Mouse (Mus musculus): ENCODE data around the gene Nsl1. TPM values are rescaled to one million over a fixed set of nuclear protein-coding genes. Genes with fewer than 3 reads are reported as not detected.
"Not testable (repeated sequence)": the region's sequence is repeated elsewhere in the genome, so short reads cannot be mapped to it uniquely, and the experiment has no call there.

Nsl1 gene
- polyA plus RNA-seq, 1 experiment from 2014 or later = 3.6 TPM

GRCm38 (mm10) chr1:191026021-191026713 lies 36.6 kb upstream of the Nsl1 start, which contains the start of gene Flvcr1:
Flvcr1 (minus strand) TSS chr1:191026158.
- ATAC-seq = peak; percentile 99
- Histone ChIP-seq H3K4me1 (ENCODE audit: control insufficient read depth, insufficient read depth, low read depth, low read length) (peaks cover 3% of the 10 kb centered on the region; the same call in 1 of the 2 replicates), H3K27me3 (replicated peaks; ENCODE audit: control insufficient read depth, insufficient read depth, low read length) (no peaks in the 10 kb centered on the region), H3K36me3 (ENCODE audit: control insufficient read depth, insufficient read depth, low read length) (no peaks in the 10 kb centered on the region), H3K4me3 (ENCODE audit: low read length) (peak within 1 kb of the TSS; percentile 61), H3K4me2 (ENCODE audit: low read length) (peak within 1 kb of the TSS; percentile 82), H3K9me3 (ENCODE audit: control insufficient read depth, low read length) (no peaks in the 10 kb centered on the region), H3K27ac (ENCODE audit: low read depth, low read length) (peak within 1 kb of the TSS; percentile 86), H3K9ac (ENCODE audit: low read depth, low read length) (peak within 1 kb of the TSS; percentile 72)
- under 1% methylated on average over 41 of the region's 50 CpGs for WGBS

GRCm38 (mm10) chr1:191030182-191030581 lies 32.6 kb upstream of the Nsl1 start:
- no peaks in the 10 kb centered on the region for H3K36me3 ChIP-seq (ENCODE audit: control insufficient read depth, insufficient read depth, low read length)
- no peak overlapping the region for H3K9ac ChIP-seq (ENCODE audit: low read depth, low read length)
- H3K27ac ChIP-seq (ENCODE audit: low read depth, low read length) = no peak overlapping the region
- H3K4me1 ChIP-seq (ENCODE audit: control insufficient read depth, insufficient read depth, low read depth, low read length) = peaks cover 3% of the 10 kb centered on the region; the same call in 1 of the 2 replicates
- no peaks in the 10 kb centered on the region for H3K9me3 ChIP-seq (ENCODE audit: control insufficient read depth, low read length)
- no peak overlapping the region for H3K4me3 ChIP-seq (ENCODE audit: low read length)
- WGBS = 54% methylated on average over 10 of the region's 10 CpGs
- H3K4me2 ChIP-seq (ENCODE audit: low read length) = no peak overlapping the region
- no peaks in the 10 kb centered on the region for H3K27me3 ChIP-seq (replicated peaks; ENCODE audit: control insufficient read depth, insufficient read depth, low read length)
- ATAC-seq = no peak

- not testable (repeated sequence) for H3K36me3 ChIP-seq (ENCODE audit: control insufficient read depth, insufficient read depth, low read length); H3K4me2 ChIP-seq (ENCODE audit: low read length); H3K27ac ChIP-seq (ENCODE audit: low read depth, low read length); ATAC-seq; H3K27me3 ChIP-seq (replicated peaks; ENCODE audit: control insufficient read depth, insufficient read depth, low read length); H3K9me3 ChIP-seq (ENCODE audit: control insufficient read depth, low read length); H3K4me3 ChIP-seq (ENCODE audit: low read length); H3K9ac ChIP-seq (ENCODE audit: low read depth, low read length); H3K4me1 ChIP-seq (ENCODE audit: control insufficient read depth, insufficient read depth, low read depth, low read length)
- WGBS = 81% methylated on average over 6 of the region's 6 CpGs
These were observed 31.8 kb upstream of the Nsl1 start for GRCm38 (mm10) chr1:191030922-191031425.

DNA sequence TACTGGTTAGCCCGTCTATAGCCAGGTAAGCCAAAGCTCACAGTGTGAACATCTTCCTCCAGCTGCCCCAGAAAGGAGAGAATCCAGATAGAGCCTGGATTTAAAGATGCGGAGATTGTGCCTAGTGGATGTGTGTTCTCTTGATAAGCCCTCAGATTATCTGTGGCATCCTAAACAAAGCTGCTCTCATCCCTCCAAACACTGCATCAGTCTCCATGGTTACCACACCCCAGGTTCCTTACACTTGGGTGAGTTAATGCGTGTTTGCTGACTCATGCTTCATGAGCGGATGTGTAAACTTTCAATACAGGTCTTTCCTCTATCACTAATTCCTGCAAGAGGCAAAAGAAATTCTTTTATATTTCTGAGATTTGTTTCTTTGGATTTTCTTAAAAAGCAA lies 27.2 kb upstream of the Nsl1 start:
- ATAC-seq = no peak
- H3K4me3 ChIP-seq (ENCODE audit: low read length) = no peak overlapping the region
- H3K4me2 ChIP-seq (ENCODE audit: low read length) = no peak overlapping the region
- no peak overlapping the region for H3K27ac ChIP-seq (ENCODE audit: low read depth, low read length)
- H3K4me1 ChIP-seq (ENCODE audit: control insufficient read depth, insufficient read depth, low read depth, low read length) = no peaks in the 10 kb centered on the region
- 30% methylated on average over 4 of the region's 4 CpGs for WGBS
- no peaks in the 10 kb centered on the region for H3K36me3 ChIP-seq (ENCODE audit: control insufficient read depth, insufficient read depth, low read length)
- H3K9ac ChIP-seq (ENCODE audit: low read depth, low read length) = no peak overlapping the region
- H3K9me3 ChIP-seq (ENCODE audit: control insufficient read depth, low read length) = no peaks in the 10 kb centered on the region
- H3K27me3 ChIP-seq (replicated peaks; ENCODE audit: control insufficient read depth, insufficient read depth, low read length) = no peaks in the 10 kb centered on the region

- no peak for ATAC-seq
- no peaks in the 10 kb centered on the region for H3K27me3 ChIP-seq (replicated peaks; ENCODE audit: control insufficient read depth, insufficient read depth, low read length)
- 83% methylated on average over 6 of the region's 6 CpGs for WGBS
- no peaks in the 10 kb centered on the region for H3K36me3 ChIP-seq (ENCODE audit: control insufficient read depth, insufficient read depth, low read length)
- no peak within 1 kb of the TSS for H3K4me3 ChIP-seq (ENCODE audit: low read length)
- no peak within 1 kb of the TSS for H3K4me2 ChIP-seq (ENCODE audit: low read length)
- H3K27ac ChIP-seq (ENCODE audit: low read depth, low read length) = no peak within 1 kb of the TSS
- no peaks in the 10 kb centered on the region for H3K4me1 ChIP-seq (ENCODE audit: control insufficient read depth, insufficient read depth, low read depth, low read length)
- H3K9me3 ChIP-seq (ENCODE audit: control insufficient read depth, low read length) = no peaks in the 10 kb centered on the region
- no peak within 1 kb of the TSS for H3K9ac ChIP-seq (ENCODE audit: low read depth, low read length)
These were observed 26.1 kb upstream of the Nsl1 start, which contains the start of gene Spata45 for GRCm38 (mm10) chr1:191036554-191037334. Spata45 (plus strand) TSS chr1:191036639.

DNA sequence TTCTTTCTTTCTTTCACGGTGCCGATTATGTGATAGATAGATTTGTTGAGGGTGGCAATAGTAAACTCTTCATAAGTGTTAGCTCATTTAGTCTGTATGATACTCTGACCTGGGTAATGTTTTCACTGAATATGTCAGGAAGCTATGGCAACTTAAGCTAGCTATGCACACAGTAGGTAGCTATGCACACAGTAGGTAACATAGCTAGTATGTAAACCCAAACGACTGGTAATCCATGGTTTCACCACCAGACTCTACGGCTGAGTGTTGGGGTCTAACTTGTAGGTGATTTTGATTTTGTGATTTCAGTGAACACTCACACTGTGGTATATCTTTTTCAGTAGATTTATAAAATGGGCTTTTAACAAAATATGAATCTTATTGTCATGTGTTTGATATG lies 24.8 kb upstream of the Nsl1 start:
- H3K4me2 ChIP-seq (ENCODE audit: low read length) = no peak overlapping the region
- H3K27me3 ChIP-seq (replicated peaks; ENCODE audit: control insufficient read depth, insufficient read depth, low read length) = no peaks in the 10 kb centered on the region
- H3K27ac ChIP-seq (ENCODE audit: low read depth, low read length) = no peak overlapping the region
- H3K4me1 ChIP-seq (ENCODE audit: control insufficient read depth, insufficient read depth, low read depth, low read length) = no peaks in the 10 kb centered on the region
- 92% methylated on average over 4 of the region's 4 CpGs for WGBS
- H3K9me3 ChIP-seq (ENCODE audit: control insufficient read depth, low read length) = no peaks in the 10 kb centered on the region
- H3K36me3 ChIP-seq (ENCODE audit: control insufficient read depth, insufficient read depth, low read length) = no peaks in the 10 kb centered on the region
- no peak for ATAC-seq
- H3K9ac ChIP-seq (ENCODE audit: low read depth, low read length) = no peak overlapping the region
- no peak overlapping the region for H3K4me3 ChIP-seq (ENCODE audit: low read length)

DNA sequence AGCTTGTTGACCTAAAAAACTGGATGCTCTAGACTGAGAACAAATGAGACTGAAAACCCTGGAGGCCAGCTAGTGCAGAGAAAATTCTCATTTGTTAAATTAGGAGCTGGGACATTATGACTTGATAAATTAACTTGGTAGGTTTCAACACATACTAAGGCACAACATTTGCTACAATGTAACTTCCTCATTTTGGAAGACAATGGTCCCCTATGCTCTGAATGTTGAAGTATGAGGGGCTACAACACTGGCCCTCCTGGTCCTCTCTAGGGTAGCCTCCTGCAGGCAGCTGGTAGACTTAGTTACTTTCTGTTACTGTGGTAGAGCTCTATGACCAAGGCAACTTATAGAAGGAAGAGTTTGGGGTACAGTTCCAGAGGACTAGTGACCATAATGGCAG lies 21.5 kb upstream of the Nsl1 start:
- H3K9me3 ChIP-seq (ENCODE audit: control insufficient read depth, low read length) = no peaks in the 10 kb centered on the region
- ATAC-seq = no peak
- H3K4me1 ChIP-seq (ENCODE audit: control insufficient read depth, insufficient read depth, low read depth, low read length) = no peaks in the 10 kb centered on the region
- no peak overlapping the region for H3K4me3 ChIP-seq (ENCODE audit: low read length)
- H3K36me3 ChIP-seq (ENCODE audit: control insufficient read depth, insufficient read depth, low read length) = no peaks in the 10 kb centered on the region
- no peak overlapping the region for H3K9ac ChIP-seq (ENCODE audit: low read depth, low read length)
- H3K4me2 ChIP-seq (ENCODE audit: low read length) = no peak overlapping the region
- H3K27me3 ChIP-seq (replicated peaks; ENCODE audit: control insufficient read depth, insufficient read depth, low read length) = no peaks in the 10 kb centered on the region
- H3K27ac ChIP-seq (ENCODE audit: low read depth, low read length) = no peak overlapping the region

GRCm38 (mm10) chr1:191042106-191042505 lies 20.7 kb upstream of the Nsl1 start:
- Histone ChIP-seq H3K4me1 (ENCODE audit: control insufficient read depth, insufficient read depth, low read depth, low read length) (no peaks in the 10 kb centered on the region), H3K27me3 (replicated peaks; ENCODE audit: control insufficient read depth, insufficient read depth, low read length) (no peaks in the 10 kb centered on the region), H3K36me3 (ENCODE audit: control insufficient read depth, insufficient read depth, low read length) (no peaks in the 10 kb centered on the region), H3K4me3 (ENCODE audit: low read length) (no peak overlapping the region), H3K9me3 (ENCODE audit: control insufficient read depth, low read length) (no peaks in the 10 kb centered on the region), H3K9ac (ENCODE audit: low read depth, low read length) (no peak overlapping the region), H3K4me2 (ENCODE audit: low read length) (no peak overlapping the region), H3K27ac (ENCODE audit: low read depth, low read length) (no peak overlapping the region)
- ATAC-seq = no peak
- 82% methylated on average over 5 of the region's 5 CpGs for WGBS

DNA sequence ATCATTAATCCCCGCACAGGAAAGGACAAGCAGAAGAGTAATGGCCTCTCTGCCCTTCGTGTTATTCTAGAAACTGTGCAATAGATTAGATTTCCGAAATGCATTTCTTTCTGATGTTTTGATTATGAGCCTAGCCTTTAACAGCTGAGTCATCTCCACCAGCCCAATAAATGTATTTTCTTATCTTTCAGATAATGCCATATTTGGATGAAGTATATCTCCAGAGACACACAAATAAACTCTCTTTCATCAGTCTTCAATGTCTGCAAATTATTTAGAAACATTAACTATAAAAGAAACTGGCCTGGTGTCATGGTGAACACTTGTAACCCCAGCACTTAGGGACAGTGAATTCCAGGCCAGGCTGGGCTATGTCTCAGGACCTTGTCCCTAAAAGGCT lies 20.1 kb upstream of the Nsl1 start:
- ATAC-seq = no peak
- Histone ChIP-seq H3K9me3 (ENCODE audit: control insufficient read depth, low read length) (no peaks in the 10 kb centered on the region), H3K36me3 (ENCODE audit: control insufficient read depth, insufficient read depth, low read length) (no peaks in the 10 kb centered on the region), H3K9ac (ENCODE audit: low read depth, low read length) (no peak overlapping the region), H3K27ac (ENCODE audit: low read depth, low read length) (no peak overlapping the region), H3K4me1 (ENCODE audit: control insufficient read depth, insufficient read depth, low read depth, low read length) (no peaks in the 10 kb centered on the region), H3K4me2 (ENCODE audit: low read length) (no peak overlapping the region), H3K27me3 (replicated peaks; ENCODE audit: control insufficient read depth, insufficient read depth, low read length) (no peaks in the 10 kb centered on the region), H3K4me3 (ENCODE audit: low read length) (no peak overlapping the region)
- 85% methylated on average over 3 of the region's 3 CpGs for WGBS

Data from hindbrain, embryonic 16.5 days (tissue).